Mouse (Mus musculus) heart, embryonic 14.5 days (tissue): ENCODE measurements around the gene Anks1. TPM values are rescaled to one million over a fixed set of nuclear protein-coding genes. Genes with fewer than 3 reads are reported as not detected.

Source experiments
- ATAC-seq: fragments of 200-750 bp; cut with Nextera tagmentation; 2 replicates; pipeline ENCODE4 v1.8.0; 2017; ENCODE audit warnings: low read depth, moderate TSS enrichment; ENCODE audit not compliant: insufficient number of reproducible peaks, insufficient read depth, low FRiP score
- H3K27ac ChIP-seq, 2 experiments: fragments of 200-500 bp in 1 of 2; fragments of 300-500 bp in 1 of 2; sonication (generic) in 1 of 2; replicated peaks in 1 of 2; 2 replicates each; pipeline ENCODE4 v1.5.1; 2012 to 2014; ENCODE audit warnings: low read depth in 2 of 2, low read length in 2 of 2, control low read depth in 1 of 2, mild to moderate bottlenecking in 1 of 2, mixed read lengths in 1 of 2; ENCODE audit not compliant: control insufficient read depth in 1 of 2, insufficient read depth in 1 of 2
- H3K27me3 ChIP-seq: fragments of 300-500 bp; sonication (generic); 2 replicates; pipeline ENCODE4 v1.6.1; 2014; ENCODE audit warnings: mild to moderate bottlenecking, low read length, control low read depth; ENCODE audit not compliant: control insufficient read depth, insufficient read depth
- H3K36me3 ChIP-seq: fragments of 300-500 bp; sonication (generic); 2 replicates; pipeline ENCODE4 v1.6.1; 2014; ENCODE audit warnings: mild to moderate bottlenecking, control low read depth, low read length, mixed read lengths; ENCODE audit not compliant: control insufficient read depth, insufficient read depth
- H3K4me1 ChIP-seq, 2 experiments: fragments of 200-500 bp in 1 of 2; fragments of 300-500 bp in 1 of 2; sonication (generic) in 1 of 2; 2 replicates each; pipeline ENCODE4 v1.6.1; 2012 to 2014; ENCODE audit warnings: low read length in 2 of 2, control low read depth in 1 of 2, mixed read lengths in 1 of 2; ENCODE audit not compliant: control insufficient read depth in 2 of 2, insufficient read depth in 2 of 2
- H3K4me2 ChIP-seq: fragments of 300-500 bp; sonication (generic); 2 replicates; pipeline ENCODE4 v1.6.1; 2014; ENCODE audit warnings: mild to moderate bottlenecking, low read length
- H3K4me3 ChIP-seq, 2 experiments: fragments of 200-500 bp in 1 of 2; fragments of 300-500 bp in 1 of 2; sonication (generic) in 1 of 2; 2 replicates each; pipeline ENCODE4 v1.5.1; 2012 to 2014; ENCODE audit warnings: low read length in 2 of 2, mild to moderate bottlenecking in 2 of 2, control low read depth in 1 of 2, low read depth in 1 of 2, moderate library complexity in 1 of 2; ENCODE audit not compliant: control insufficient read depth in 1 of 2, insufficient read depth in 1 of 2
- H3K9ac ChIP-seq: fragments of 300-500 bp; sonication (generic); 2 replicates; pipeline ENCODE4 v1.6.1; 2014; ENCODE audit warnings: mild to moderate bottlenecking, low read length
- H3K9me3 ChIP-seq: fragments of 300-500 bp; sonication (generic); 2 replicates; pipeline ENCODE4 v1.6.1; 2016; ENCODE audit warnings: low read length, control low read depth; ENCODE audit not compliant: control insufficient read depth
- WGBS: fragments of 180-500 bp; shearing (Covaris S2); extraction: QIAGEN DNeasy Blood & Tissue Kit; methylation state at CpG from one replicate; pipeline ENCODE4 v1.1.7; 2014; 5-methylcytosine and 5-hydroxymethylcytosine counted together
- polyA plus RNA-seq: library from polyadenylated mRNA; unstranded; fragments of >200 nt; fragmentation: Nextera tagmentation; extraction: Ambion mirVana; gene quantifications from 2 replicates; pipeline ENCODE4 v1.2.1, GENCODE M21; 2014

The Anks1 gene
- polyA plus RNA-seq, 1 experiment from 2014 or later: 11.8 TPM

DNA sequence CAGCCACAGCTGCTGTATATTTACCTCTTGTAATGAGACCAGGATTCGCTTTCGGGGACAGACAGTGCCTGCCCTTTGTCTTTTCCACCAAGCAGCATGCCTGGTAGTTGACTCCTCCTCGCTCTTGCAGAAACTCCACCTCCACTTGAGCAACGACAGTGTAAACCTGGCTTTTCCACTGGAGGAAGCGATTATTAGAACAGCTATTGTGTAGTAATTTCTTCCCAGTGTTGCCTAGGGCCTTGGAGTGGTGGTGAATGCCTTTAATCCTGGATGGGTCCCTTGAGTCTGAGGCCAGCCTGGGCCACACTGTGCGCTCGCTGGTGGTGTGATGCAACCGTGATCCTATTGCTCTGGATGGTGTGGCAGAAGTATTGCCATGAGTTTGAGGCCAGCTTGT lies 26.0 kb upstream of the Anks1 start:
- Histone ChIP-seq H3K36me3 (peaks cover 85% of the 10 kb centered on the region), H3K4me2 (no peak overlapping the region), H3K9ac (no peak overlapping the region), H3K9me3 (no peaks in the 10 kb centered on the region), H3K27ac (no peak overlapping the region), H3K4me1 (peaks cover 0 to 5% of the 10 kb centered on the region in 2 experiments; a peak in 1 of 4 replicates), H3K4me3 (no peak overlapping the region), H3K27me3 (no peaks in the 10 kb centered on the region)
- WGBS: 90% methylated on average over 8 of the region's 8 CpGs
- no peak for ATAC-seq

DNA sequence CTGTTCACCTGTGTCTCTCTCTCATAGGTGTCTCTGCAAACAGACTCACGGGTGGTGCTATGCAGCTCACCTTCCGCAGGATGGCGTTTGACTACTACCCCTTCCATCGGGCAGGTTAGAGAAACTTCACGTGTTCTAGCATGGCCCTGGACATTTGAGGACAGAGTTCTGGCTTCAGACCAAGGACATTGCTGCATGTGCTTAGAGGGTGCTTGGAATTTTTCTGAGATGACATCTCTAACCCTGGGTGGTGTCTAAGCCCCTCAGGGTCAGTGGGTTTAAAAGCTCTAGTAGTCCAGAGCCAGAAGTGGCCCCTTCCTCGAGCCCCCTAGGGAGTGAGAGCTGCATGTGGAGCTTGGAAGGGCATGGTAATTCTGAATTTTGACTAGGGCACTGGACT lies 25.1 kb upstream of the Anks1 start:
- no peaks in the 10 kb centered on the region for H3K27me3 ChIP-seq
- H3K36me3 ChIP-seq: peaks cover 81% of the 10 kb centered on the region
- no peak for ATAC-seq
- H3K9me3 ChIP-seq: no peaks in the 10 kb centered on the region
- H3K27ac ChIP-seq: no peak overlapping the region
- H3K4me2 ChIP-seq: no peak overlapping the region
- H3K4me3 ChIP-seq: no peak overlapping the region
- H3K4me1 ChIP-seq: peaks cover 0 to 5% of the 10 kb centered on the region in 2 experiments; a peak in 1 of 4 replicates
- WGBS: 88% methylated on average over 6 of the region's 6 CpGs
- H3K9ac ChIP-seq: no peak overlapping the region

DNA sequence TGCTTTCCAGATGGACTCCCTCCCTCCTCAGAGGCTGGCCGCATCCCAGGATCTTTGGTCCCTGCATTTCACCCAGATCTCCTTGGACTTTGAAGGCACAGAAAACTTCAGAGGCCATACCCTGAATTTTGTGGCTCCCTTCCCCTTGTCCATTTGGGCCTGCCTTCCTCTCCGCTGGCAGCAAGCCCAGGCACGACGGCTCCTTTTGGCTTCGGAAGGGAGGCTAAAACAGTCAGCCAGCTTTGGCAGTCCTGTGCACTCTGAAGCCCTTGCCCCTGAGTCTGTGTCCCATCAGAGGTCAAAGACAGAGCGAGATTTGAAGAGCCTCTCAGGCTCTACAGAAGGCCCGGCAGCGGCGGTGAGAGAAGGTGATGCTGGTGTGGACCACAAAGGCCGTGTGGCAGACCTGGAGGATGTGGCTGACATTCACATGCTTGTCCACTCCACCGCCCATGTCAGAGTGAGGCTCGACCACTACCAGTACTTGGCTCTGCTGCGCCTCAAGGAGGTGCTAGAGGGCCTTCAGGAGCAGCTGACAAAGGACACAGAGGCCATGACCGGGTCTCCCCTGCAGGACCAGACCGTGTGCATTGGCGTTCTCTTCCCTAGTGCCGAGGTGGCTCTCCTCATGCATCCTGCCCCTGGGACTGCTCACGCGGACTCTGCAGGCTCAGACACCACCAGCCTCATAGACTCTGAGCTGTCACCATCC lies 22.5 kb upstream of the Anks1 start:
- WGBS: 63% methylated on average over 19 of the region's 19 CpGs
- Histone ChIP-seq H3K27me3 (no peaks in the 10 kb centered on the region), H3K9ac (no peak overlapping the region), H3K27ac (0 out of 4 replicates have a peak overlapping the region, but pooled peaks of 1 of the 2 experiments have one; percentile 6), H3K4me1 (peaks cover 0 to 8% of the 10 kb centered on the region in 2 experiments; a peak in 2 of 4 replicates), H3K4me2 (no peak overlapping the region), H3K9me3 (no peaks in the 10 kb centered on the region), H3K4me3 (no peak overlapping the region), H3K36me3 (peaks cover 83% of the 10 kb centered on the region)
- ATAC-seq: no peak

DNA sequence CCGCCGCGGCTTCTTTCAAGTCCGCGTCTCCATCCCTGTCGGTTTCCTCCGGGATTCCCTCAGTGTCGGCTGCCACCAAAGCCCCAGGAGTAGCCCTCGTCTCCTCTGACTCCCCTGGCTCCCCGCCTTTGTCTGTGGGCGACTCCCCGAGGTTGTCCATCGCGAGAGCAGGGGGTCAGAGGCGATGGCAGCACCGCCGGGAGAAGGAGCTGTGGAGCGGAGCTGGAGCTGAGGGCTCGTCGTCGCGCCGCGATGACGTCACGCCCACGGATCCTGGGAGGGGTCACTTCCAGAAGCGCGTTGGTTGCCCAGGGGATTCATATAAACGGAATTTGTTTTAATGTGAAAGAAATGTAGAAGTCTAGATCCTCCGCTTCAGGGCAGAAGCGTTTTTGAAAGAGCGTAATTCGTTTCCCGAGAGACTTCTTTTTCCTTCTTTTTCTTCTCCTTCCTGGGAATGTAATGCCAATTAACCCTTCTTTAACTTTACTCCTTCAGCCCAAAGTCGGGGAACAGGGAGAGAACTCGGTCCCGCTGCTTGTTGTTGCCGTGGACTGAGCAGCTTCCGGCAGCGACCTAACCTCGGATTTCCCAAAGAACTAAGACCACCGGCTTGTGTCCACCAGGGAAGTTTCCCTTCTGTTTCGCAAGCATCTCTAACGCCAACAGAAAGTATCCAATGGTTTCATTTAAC lies 1.4 kb upstream of the Anks1 start:
- H3K27ac ChIP-seq: peak overlapping the region; percentile 77 to 86
- peak; percentile 52; the same call in 1 of the 2 replicates for ATAC-seq
- no peaks in the 10 kb centered on the region for H3K27me3 ChIP-seq
- H3K36me3 ChIP-seq: peaks cover 25% of the 10 kb centered on the region
- H3K4me3 ChIP-seq: peak overlapping the region; percentile 71 to 100
- H3K9ac ChIP-seq: peak overlapping the region; percentile 91
- H3K9me3 ChIP-seq: no peaks in the 10 kb centered on the region
- WGBS: under 1% methylated on average over 45 of the region's 45 CpGs
- peaks cover 2 to 26% of the 10 kb centered on the region in 2 experiments for H3K4me1 ChIP-seq
- peak overlapping the region; percentile 85 for H3K4me2 ChIP-seq

DNA sequence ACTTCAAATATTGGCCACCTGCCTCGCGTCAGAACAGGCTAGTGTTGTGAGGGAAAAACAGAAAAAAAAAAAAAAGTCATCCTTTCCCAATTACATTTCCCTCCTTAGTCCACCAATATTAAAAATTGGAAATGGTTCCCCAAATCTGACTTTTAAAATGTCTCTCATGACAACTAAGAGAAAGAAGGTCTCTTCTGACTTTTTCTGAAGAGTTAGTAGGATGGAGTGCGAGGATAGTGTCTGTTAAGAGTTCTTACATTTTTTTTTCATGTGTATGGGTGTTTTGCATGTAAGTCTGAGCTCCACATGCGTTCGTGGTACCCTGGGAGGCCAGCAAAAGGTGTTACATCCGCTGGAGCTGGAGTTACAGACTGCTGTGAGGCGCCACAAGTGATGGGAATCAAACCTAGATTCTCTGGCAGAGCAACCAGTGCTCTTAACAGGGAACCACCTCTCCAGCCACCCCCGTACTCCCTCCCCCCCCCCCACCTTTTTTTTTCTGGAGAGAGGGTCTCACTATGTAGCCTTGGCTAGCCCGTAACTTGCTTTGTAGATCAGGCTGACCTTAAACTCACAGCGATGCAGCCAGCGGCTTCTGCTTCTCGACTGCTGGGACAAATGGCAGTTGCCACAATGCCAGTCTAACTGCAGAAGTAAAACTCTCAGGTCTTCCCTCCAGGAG lies 759 bp upstream of the Anks1 start:
- no peaks in the 10 kb centered on the region for H3K27me3 ChIP-seq
- 0% methylated on average over 12 of the region's 12 CpGs for WGBS
- H3K4me3 ChIP-seq: peak overlapping the region; percentile 71 to 100
- peak overlapping the region; percentile 85 for H3K4me2 ChIP-seq
- peaks cover 24% of the 10 kb centered on the region for H3K36me3 ChIP-seq
- peak; percentile 41; the same call in 1 of the 2 replicates for ATAC-seq
- H3K9ac ChIP-seq: peak overlapping the region; percentile 91
- peak overlapping the region; percentile 74 to 86 for H3K27ac ChIP-seq
- H3K4me1 ChIP-seq: peaks cover 2 to 26% of the 10 kb centered on the region in 2 experiments
- no peaks in the 10 kb centered on the region for H3K9me3 ChIP-seq

DNA sequence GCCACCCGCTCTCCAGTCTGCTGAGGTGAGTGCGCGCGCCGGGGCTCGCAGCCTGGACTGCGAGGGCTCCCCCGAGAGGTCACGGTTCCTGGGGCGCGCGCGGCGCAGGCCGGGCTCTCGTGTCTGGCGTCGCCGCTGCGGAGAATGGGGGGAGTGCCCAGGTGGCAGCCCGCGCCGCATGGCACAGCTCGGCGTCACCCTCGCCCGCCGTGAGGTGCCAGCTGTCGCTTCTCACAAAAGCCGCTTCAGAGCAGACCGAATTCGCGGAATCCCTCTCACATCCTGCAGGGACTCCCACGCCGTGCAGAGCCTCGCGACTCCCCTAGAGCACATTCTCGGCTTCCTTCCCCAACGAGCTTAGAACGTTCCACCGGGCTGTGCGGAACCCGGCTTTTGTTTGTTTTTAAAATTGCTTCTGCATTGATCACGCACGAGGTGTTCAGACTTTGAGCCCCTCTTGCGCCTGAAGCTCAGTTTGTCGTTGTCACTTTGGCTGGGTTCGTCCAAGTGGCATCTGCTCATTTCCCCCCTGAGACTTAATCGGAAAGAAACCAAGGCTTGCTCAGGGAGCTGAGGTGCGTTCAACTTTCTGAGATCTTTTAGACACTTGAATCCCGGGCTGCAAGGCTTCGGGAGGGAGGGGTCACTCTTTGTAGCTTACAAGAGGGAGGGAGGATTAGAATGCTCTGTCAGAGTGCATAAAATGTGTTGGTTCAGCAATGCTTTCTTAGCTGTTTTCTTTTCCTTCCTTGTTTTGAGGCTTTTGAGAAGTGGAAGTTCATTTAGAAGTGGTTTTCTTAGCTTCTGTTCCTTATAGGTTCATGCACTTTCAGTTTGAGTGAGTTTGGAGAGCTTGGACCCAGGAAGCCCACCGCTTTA lies 755 bp downstream of the Anks1 start, which contains the start of gene Taf11:
TSS of gene Taf11 (minus strand) at position 223 of the 879 bp plus-strand sequence.
- Histone ChIP-seq H3K4me2 (peak within 1 kb of the TSS; percentile 85), H3K9ac (peak within 1 kb of the TSS; percentile 91), H3K4me3 (peak within 1 kb of the TSS; percentile 71 to 72), H3K4me1 (peaks cover 2 to 26% of the 10 kb centered on the region in 2 experiments), H3K36me3 (peaks cover 19% of the 10 kb centered on the region), H3K9me3 (no peaks in the 10 kb centered on the region), H3K27ac (peak within 1 kb of the TSS; percentile 74 to 86), H3K27me3 (no peaks in the 10 kb centered on the region)
- ATAC-seq: peak; percentile 44
- WGBS: 2% methylated on average over 49 of the region's 53 CpGs
